Mouse (Mus musculus) cerebellum, adult (tissue): ENCODE results near the gene Olfr1512.
"Not testable (repeated sequence)": the region's sequence is repeated elsewhere in the genome, so short reads cannot be mapped to it uniquely, and the experiment has no call there.

Source experiments
- ATAC-seq: cut with Nextera tagmentation; 2 replicates; pipeline ENCODE4 v1.9.2; 2017; ENCODE audit warnings: mild to moderate bottlenecking, moderate library complexity, mixed read lengths; ENCODE audit not compliant: insufficient number of reproducible peaks, low FRiP score, low TSS enrichment

Olfr1512 gene

DNA sequence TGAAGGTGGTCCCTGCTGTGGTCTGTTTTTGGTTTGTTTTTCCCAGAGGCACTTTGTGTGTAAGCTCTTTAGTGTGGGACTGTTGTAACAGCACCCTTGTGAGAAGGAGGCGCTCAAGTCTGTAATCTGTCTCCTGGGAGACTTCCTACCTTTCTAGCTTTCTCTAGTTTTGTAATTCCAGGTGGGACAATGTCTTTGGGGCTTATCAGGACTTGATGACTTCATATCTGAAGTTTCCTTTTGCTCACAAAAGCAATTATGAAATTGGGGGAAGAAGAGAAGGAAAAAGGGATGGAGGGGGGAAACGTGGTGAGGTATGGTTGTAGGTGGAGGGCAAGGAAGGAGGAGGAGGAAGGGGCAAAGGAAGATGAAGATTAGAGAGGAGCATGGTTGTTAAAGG is at the start of gene Olfr1512:
Olfr1512 (minus strand) TSS at position 101 of the 400 bp plus-strand sequence.
- no peak for ATAC-seq

DNA sequence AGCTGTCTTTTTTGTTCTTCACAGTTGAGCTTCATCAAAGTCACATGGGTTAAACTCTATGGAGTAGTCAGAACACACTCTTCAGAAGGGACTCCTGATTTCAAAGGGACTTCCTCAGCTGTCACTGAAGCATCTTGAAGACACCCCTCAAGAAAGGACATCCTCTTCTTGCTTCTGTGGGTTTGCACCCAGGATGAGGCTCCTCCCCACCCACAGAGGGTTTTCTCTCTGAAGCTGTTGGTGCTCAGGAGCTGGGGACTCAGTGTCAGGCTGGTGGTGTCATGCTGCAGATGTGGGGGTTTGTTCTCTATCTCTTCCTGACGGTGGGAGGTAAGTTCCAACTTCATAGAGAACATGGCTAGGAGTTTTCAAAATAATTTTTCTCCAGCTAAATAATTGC is 48.7 kb upstream of the Olfr1512 start:
- ATAC-seq: no peak

DNA sequence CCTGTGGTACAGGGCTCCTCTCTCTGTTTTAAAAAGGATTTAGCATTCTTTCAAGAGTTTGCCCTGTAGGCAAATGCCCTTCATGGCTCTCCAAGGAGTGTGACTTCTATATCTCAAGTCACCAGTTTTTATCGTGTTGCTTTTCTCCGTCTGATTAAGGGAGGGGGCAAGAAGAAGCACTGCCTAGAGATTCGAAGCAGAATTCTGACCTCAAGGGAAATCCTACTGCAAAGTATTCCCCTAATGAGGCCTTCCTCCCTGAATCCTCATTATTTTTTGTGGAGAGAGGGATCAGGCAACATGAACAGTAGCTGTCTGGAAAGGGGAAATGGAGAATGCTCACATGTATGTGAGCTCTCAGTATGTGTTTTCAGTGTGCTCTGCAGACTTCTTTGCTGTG is 35.3 kb upstream of the Olfr1512 start, which contains the start of gene Olfr1510:
Olfr1510 (minus strand) TSS at position 101 of the 400 bp plus-strand sequence.
- no peak for ATAC-seq

DNA sequence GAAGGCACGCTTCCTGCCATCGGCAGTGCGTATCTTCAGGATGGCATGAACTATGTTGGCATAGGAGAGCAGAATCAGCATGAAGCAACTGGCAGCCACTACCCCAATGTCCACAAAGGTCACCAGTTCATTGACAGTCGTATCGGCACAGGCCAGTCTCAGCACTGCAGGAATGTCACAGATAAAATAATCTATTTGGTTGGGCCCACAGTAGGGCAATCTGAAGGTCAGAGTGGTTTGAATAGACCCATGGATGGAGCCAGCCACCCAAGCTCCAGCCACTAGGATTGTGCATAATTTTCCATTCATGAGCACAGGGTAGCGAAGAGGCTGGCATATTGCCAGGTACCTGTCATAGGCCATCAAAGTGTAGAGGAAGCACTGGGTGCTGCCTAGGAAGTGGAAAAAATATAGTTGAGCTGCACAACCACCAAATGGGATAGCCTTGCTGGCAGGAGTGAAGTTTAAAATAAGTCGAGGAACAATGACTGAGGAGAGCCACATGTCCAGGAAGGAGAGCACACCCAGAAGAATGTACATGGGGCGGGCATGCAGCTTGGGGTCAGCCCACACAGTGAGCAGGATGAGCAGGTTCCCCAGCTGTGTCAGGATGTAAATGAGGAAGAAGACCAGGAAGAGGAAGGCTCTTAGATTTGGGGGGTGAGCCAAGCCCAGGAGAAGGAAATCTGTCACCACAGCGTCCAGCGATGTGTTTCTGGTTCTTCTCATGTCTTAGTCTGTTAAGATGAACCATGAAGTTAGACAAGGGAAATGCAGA is 31.4 kb upstream of the Olfr1512 start:
- ATAC-seq: not testable (repeated sequence)

DNA sequence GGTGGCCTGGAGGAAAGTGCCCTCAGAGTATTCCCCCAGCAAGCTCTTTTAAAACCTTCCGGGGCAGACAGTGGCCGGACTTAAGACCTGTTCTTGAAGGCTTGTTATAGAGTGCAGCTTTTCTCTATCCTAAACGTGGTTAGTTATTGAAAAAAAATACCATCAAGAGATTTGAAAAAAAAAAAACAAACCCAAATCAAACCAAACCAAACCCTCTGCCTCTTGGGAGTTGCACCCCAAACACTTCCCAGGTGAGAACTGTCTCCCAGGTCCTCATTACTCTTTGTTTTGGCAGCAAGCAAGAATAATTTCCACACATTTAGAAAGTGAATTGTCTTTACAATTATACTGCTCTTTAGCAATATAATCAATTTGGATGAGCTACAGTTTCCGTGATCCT is 18.3 kb upstream of the Olfr1512 start, which contains the start of gene Olfr1511:
Olfr1511 (minus strand) TSS at position 101 of the 400 bp plus-strand sequence.
- no peak for ATAC-seq

DNA sequence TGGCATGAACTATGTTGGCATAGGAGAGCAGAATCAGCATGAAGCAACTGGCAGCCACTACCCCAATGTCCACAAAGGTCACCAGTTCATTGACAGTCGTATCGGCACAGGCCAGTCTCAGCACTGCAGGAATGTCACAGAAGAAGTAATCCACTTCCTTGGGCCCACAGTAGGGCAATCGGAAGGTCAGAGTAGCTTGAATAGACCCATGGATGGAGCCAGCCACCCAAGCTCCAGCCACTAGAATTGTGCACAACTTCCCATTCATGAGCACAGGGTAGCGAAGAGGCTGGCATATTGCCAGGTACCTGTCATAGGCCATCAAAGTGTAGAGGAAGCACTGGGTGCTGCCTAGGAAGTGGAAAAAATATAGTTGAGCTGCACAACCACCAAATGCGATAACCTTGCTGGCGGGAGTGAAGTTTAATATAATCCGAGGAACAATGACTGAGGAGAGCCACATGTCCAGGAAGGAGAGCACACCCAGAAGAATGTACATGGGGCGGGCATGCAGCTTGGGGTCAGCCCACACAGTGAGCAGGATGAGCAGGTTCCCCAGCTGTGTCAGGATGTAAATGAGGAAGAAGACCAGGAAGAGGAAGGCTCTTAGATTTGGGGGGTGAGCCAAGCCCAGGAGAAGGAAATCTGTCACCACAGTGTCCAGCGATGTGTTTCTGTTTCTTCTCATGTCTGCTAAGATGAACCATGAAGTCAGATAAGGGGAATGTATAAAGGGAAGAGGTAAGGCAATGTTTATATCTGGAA is 11.3 kb upstream of the Olfr1512 start:
- ATAC-seq: not testable (repeated sequence)

DNA sequence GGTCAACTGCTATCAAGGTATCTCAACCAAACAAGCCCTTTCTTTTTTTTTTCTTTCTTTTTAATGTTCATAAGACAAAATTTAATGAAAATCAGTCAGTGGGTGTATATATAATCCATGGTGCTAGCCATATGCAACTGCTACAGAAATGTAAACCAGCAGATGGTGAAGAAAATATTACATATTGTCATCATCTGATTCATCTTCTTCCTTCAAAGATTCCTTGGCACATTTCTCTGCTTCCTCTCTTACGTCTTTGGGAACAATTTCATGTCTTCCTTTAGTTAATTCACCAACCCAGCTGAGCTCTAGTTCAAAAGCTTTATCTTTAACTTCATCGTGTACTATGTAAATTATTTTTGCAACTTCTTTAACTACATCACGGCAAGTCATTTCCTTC is 10.2 kb downstream of the Olfr1512 start:
- no peak for ATAC-seq

DNA sequence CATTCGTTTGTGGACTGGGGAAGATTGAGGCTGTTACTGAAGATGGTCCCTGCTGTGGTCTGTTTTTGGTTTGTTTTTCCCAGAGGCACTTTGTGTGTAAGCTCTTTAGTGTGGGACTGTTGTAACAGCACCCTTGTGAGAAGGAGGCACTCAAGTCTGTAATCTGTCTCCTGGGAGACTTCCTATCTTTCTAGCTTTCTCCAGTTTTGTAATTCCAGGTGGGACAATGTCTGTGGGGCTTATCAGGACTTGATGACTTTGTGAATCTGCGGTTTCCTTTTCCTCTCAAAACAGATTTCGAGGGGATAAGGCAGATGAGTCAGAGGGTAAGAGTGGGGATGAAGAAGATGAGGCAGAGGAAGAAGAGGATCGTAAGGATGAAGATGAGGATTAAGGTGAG is 22.7 kb downstream of the Olfr1512 start, which contains the start of gene Olfr1513:
Olfr1513 (minus strand) TSS at position 101 of the 400 bp plus-strand sequence.
- no peak for ATAC-seq

DNA sequence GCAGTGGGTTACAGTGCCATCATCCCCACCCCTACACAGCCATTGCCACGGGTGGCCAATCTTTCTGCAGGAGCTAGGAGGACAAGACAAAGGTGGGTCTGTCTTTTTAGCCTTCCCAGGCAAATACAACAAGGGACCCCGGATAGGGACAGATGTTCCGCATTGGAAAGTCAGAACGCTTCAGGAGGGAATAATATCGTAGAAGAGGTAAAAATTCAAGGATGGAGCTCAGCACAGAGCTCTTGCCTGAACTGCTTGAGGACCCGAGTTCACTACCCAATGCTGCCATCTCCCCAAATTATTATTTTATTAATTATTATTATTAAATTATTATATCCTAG is 39.5 kb downstream of the Olfr1512 start:
- no peak for ATAC-seq

DNA sequence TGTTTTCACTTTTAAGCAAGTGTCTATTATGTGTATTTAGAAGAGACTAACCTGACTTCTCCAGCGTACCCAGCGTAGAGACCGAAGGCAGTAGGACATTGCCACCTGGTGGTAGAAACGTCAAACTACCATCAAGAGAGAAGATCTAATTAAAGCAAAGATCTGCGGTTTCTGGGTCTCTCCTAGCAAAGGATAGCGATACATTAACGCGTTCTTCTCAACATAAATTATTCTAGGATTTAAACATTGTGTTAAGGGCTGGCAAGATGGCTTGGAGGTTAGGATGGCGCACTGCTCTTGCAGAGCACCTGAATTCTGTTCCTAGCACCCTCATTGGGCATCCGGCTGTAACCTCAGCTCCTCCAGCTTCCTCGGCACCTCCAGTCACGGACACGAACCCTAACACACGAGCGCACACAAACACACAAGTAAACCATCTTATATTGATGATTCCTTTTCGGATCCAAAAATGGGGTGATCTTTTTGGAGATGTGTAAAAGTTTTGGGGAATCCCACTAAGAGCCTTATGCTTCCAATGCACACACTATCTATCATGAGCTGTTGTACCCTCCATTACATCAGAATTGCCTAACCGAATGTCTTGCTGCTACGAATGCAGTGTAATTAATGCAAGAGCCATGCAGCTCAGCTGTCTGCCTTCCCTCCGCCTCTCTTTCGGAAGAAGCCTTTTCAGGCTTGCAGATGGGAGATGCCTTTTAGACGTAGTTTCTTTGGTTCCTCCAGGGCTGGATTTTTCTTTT is 40.0 kb downstream of the Olfr1512 start:
- ATAC-seq: peak; percentile 81

DNA sequence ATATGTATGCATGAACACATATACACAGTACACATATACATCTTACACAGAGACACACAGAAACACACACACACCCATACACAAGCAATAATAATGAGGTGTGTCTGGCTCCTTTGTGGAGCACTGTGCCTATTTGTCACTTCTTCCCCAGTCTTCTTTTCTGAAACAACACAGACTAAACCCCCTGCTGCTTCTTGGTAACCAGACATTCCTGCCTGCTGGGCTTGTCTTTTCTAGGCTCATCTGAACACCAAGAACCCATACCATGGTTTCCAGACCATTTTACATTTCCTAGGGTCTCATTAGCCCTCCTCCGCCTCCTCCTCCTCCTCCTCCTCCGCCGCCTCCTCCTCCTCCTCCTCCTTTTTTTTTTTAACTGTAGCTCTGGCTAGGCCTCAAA is 46.8 kb downstream of the Olfr1512 start:
- ATAC-seq: no peak

DNA sequence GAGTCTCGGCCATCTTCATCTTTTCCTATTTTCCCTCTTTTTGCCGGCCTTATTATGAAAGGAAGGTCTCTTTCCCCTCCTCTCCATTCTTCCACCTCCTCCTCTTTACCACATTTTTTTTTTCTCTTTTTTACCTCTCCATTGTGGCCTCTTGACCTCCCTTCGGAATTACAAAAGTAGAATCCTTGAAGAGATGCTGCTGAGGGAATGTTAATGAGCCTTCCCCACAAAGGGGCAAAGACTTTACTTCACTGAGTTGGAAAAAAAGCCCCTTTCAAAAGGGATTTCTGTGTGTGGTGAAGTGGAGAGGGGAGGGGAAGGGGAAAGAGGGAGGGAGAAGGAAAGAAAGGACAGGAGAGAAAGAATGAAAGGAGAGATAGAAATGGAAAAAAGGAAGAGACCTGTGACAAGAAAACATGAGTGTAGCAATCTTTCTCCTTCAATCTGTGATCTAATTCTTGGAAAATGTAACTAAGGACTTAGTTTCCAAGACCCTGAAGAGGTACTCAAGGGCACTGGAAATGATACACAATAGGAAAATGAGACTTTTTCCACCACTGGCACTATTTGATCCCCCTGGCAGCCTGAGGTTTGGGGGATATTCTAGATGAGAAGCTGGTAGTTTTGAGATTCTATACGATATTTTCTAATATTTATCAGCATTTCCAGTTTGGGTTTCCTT is 47.8 kb downstream of the Olfr1512 start:
- no peak for ATAC-seq

DNA sequence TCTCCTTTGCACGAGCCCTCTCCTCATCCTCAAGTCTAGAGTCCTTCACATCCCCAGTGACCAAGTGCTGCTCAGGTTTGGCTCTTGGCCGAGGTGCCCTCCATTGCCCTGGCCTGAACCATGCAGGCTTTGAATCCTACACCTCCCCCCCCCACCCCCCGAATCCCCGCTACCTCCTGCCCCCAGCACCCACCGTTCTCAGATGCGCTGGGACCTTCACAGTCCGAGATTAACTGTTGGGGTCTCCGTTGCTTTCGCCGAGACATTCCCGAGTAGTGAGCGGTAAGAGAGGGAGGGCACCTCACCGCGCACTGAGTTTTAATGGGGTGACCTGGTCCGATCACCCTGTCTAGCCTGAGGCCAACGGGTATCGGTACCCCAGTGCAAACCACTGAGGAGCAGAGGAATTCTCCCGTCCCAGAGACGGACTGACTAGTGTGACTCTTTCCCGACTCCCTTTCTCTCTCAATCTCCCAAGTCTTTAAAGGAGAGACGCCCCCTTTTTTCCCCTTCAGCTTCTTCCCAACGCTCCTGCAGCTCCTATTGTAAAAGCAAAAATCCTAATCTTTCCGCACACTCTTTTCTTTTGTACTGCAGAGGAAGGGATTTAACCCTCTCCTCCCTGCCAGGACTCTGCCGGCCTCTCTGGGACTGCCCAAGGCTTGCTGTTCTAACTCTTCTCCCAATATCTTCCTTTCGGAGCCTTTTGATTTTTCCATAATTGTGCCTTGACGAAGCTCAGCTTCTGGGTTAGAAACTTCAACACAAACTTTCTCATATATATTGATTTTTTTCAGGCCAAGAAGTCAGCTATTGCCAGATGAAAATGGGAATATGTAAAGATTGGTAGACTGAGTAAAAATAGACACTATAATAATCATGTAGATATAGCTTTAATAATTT is 50.8 kb downstream of the Olfr1512 start, which contains the start of gene Sall2:
Sall2 (minus strand) TSS at position 853 of the 903 bp plus-strand sequence.
- ATAC-seq: no peak

DNA sequence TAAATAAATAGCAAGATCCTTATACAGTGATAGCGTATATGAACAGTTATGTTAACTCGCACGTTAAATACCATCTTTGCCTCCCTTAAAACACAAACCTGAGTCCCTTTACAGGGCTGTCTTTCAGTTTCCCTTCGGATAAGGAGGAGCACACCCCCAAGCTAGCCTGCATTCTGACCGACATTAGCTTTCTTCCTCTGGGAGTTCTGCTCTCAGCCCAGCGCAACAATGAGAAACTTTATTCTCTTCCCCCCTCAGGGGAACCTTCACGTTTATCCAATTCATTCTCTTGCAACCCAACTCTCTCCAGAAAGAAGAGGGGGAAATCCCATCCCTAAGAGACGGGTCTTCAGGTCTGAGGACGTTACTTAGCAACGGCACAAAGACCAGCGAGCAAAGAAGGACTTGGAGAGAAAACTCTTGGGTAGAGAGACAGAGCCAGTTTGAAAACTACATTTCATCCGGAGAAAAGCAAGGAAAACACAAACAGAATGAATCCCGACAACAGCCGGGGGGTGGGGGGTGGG is 51.5 kb downstream of the Olfr1512 start:
- no peak for ATAC-seq

DNA sequence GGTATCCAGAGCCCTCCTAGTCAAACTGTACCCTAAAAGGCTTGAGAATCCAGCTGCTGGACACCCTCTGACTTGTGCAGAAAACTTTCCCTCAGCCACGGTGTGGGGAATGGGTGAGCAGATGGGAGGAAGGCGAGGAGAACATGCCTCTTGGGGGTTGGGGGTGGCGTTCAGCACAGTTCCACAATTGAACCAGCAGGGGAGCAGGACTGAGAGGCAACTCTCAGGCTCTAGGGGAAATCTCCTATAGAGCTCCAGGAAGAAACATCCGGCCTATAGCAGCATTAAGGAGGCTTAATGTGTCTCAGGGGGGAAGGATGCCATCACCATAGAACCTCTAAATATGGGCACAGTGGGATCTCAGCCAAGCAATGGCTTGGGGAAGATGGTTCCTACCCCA is 53.1 kb downstream of the Olfr1512 start:
- ATAC-seq: no peak
